Mouse (Mus musculus): ENCODE data around the gene Trpt1.

The Trpt1 gene

GRCm38 (mm10) chr19:6994489-6994888 lies 1.4 kb upstream of the Trpt1 start:
- no peak for DNase-seq

GRCm38 (mm10) chr19:6995255-6995991 lies 508 bp upstream of the Trpt1 start:
- peak; percentile 78 to 80 for DNase-seq

- no peak for DNase-seq
These were observed 1.9 kb downstream of the Trpt1 start for GRCm38 (mm10) chr19:6997721-6998290.

GRCm38 (mm10) chr19:6999360-7000063 lies 3.6 kb downstream of the Trpt1 start:
- no peak for DNase-seq

- DNase-seq, result no peak
These were observed 11.1 kb downstream of the Trpt1 start for GRCm38 (mm10) chr19:7006892-7007593.

- no peak for DNase-seq
These were observed 16.5 kb downstream of the Trpt1 start for GRCm38 (mm10) chr19:7012426-7012825.

GRCm38 (mm10) chr19:7013984-7014383 lies 18.1 kb downstream of the Trpt1 start:
- no peak for DNase-seq

GRCm38 (mm10) chr19:7014481-7015135 lies 18.7 kb downstream of the Trpt1 start:
- DNase-seq, result peak; percentile 83

GRCm38 (mm10) chr19:7017541-7018457 lies 21.9 kb downstream of the Trpt1 start:
- no peak for DNase-seq

- no peak for DNase-seq
These were observed 22.6 kb downstream of the Trpt1 start for GRCm38 (mm10) chr19:7018546-7018945.

GRCm38 (mm10) chr19:7019191-7019590 lies 23.3 kb downstream of the Trpt1 start, which contains the start of gene Fermt3:
TSS of gene Fermt3 (minus strand) at chr19:7019469.
- no peak for DNase-seq

- DNase-seq, result peak; percentile 80 to 83
These were observed 24.3 kb downstream of the Trpt1 start for GRCm38 (mm10) chr19:7020224-7020641.

- DNase-seq, result no peak
These were observed 33.6 kb downstream of the Trpt1 start for GRCm38 (mm10) chr19:7029531-7029930.

GRCm38 (mm10) chr19:7034006-7034405 lies 38.1 kb downstream of the Trpt1 start:
- DNase-seq, result no peak

- peak; percentile 82 to 86 for DNase-seq
These were observed 43.3 kb downstream of the Trpt1 start for GRCm38 (mm10) chr19:7039088-7039720.

- peak; percentile 99 for DNase-seq
These were observed 44.1 kb downstream of the Trpt1 start, which contains the start of gene Stip1 for GRCm38 (mm10) chr19:7039841-7040636. TSS of gene Stip1 (minus strand) at chr19:7039967.

GRCm38 (mm10) chr19:7040637-7041130 lies 44.8 kb downstream of the Trpt1 start:
- no peak for DNase-seq

GRCm38 (mm10) chr19:7041171-7041570 lies 45.2 kb downstream of the Trpt1 start:
- DNase-seq, result peak in 1 of 2 experiments; percentile 41

GRCm38 (mm10) chr19:7044279-7044678 lies 48.3 kb downstream of the Trpt1 start:
- DNase-seq, result no peak

- no peak for DNase-seq
These were observed 48.8 kb downstream of the Trpt1 start for GRCm38 (mm10) chr19:7044706-7045105.

All from cerebellum, postnatal 10 days (tissue).